Mouse (Mus musculus) CD4-positive helper T cell, adult 2 months (primary cell): ENCODE data around the gene Gng12.
A peak's percentile ranks its signal among the peaks of the same experiment; 100 is the strongest.
"Not testable (repeated sequence)": the region's sequence is repeated elsewhere in the genome, so short reads cannot be mapped to it uniquely, and the experiment has no call there.

Source experiments
- DNase-seq: peaks from one replicate; pipeline ENCODE4 v3.0.0-alpha.2; 2012; ENCODE audit warnings: low read depth, missing footprints, low spot score

Gng12 gene

DNA sequence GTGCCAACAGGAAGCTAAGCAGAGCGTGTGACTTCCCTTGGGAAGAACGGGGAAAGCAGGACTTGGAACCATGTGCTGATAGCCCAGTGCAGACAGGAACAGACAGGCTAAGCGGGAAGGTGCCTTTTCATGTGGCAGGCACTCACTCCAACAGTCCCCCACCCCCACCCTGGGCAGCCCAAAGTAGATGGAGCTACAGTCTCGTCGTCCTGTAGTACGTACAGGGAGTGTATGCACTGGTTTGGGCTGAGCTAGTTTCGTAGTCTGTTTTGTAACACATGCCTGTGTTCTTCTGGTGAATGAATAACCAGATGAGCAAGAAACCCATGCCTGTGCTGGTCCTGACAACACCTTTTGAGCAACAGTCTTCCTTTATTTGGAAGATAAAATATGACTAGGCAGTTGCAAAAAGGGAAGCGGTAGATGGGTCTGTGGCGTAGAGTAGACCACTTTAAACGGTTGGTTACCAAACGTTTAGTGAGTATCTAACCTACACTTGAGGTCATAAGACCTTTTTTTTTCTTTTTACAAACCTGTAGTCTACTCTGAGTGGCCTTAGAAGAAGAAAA, 57.8 kb downstream of the Gng12 start:
- DNase-seq: no peak

DNA sequence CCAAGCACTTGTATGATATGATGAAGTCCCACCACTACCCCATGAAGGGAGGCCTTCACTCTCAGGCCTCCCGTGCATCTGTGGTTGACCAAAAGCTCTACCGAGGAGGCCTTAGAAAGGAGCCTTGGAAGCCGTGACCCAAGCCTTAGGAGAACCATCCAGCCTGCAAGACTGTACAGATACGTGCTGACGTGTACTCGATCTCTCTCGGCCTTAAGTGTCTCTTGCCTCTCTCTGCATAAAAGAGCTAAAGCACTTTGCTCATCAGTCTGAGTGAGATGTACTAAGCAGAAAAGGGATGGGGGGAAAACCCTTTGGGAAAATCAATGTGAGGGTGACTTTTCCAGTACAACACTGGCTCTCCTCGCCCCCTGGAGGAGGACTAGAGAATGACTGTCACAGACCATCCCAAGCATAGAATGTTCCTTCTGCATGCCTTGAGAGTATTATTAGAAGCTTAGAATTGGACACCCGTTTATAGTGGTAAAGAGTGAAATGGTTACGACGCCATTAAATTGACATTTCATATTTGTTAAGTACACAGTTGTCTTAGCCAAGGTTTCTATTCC, 59.0 kb downstream of the Gng12 start:
- peak; percentile 20 for DNase-seq

DNA sequence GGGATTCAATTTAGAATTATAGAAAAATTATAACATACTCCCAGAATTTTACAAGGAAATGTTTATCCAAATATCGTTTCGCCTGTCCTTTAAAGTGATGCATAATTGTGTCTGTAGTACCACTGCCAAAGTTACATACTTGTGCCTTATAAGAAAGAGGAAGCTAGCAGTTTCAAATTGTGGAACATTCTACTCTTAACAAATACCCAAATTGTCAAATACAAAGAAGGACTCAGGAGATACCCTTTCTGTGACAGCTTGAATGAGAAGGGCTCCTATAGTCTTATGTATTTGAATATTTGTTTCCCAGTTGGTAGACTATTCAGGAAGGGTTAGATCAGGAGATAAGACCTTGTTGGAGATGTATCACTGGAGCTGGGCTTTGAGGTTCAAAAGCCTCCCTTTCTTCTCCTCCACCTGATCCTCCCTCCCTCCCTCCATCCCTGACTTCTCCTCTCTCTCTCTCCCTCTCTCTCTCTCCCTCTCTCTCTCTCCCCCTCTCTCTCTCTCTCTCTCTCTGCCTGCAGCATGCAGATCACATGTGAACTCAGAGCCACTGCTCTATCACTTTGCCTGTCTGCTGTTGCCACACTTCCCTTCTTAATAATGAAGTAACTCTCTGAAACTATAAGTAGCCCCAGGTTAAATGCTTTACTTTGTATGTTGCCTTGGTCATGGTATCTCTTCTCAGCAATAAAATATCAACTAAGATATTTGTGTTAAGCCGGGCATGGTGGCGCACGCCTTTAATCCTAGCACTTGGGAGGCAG, 62.5 kb downstream of the Gng12 start:
- no peak for DNase-seq

DNA sequence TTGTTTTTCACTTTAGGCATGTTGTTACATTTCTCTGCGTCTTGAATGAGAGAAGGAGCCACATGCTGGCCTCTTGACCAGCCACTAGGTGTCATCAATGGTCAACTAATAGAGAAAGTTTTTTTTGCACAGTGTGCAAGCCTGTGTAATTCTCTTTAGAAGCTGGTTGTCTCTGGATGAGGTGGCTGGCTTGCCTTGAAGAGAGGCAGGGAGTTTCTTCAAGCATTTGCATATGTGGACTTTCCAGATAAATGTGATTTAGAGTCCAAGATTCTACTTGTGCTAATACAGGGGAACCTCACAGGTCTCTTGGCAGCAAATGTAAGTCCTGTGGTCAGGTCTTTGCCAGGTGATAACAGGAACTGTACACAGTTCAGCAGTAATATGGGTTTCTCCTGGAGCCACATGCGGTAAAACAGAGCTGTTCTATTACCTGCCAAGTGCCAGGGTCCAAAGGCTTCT, 66.4 kb downstream of the Gng12 start:
- DNase-seq: peak; percentile 55

DNA sequence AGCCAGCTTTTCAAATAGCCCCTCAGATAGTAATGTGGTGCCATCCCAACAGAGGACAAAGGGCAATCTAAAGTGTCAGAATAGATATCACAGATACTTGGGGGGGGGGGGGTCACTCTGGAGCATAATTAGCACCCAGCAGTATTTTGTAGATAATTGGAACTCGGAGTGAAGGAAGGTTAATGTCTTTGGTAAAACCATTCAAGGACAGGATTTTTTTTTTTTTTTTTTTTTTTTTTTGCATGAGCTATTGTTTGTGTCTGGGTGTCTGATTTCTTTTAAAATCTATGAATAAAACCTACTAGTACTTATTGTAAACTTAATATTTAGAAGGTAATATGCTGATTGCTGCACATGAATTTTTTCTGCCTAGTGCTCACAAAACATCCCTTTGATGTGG, 66.9 kb downstream of the Gng12 start:
- DNase-seq: no peak

DNA sequence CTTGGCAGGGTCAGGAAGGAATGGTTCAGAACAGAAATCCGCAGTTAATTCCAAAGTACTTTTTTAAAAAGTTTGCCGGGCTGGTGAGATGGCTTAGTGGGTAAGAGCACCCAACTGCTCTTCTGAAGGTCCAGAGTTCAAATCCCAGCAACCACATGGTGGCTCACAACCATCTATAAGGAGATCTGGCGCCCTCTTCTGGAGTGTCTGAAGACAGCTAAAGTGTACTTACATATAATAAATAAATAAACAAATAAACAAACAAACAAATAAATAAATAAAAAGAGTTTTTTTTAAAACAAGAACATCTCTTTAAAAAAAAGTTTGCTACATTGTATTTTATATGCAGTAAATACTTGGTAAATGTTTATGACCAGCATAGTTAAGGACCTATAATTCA, 67.5 kb downstream of the Gng12 start:
- not testable (repeated sequence) for DNase-seq

DNA sequence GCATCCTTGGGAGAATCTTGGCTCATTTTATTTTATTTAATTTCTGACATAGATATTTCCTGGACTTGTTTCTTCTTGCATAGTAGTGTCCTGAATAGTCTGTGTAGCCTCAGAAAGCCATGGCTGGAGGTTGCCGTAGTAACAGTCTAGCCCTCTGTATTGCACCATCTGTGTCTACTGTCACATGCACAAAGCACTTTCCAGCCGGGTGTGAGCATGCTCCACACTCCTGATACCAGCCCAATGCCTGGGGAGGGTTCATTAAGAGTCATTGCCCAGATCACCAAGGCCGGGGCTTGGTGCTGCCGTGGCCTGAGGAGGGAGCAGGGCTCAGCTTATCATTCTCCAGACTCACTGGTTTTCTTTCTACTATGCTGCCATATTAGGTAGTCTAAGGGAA, 68.0 kb downstream of the Gng12 start:
- DNase-seq: no peak

DNA sequence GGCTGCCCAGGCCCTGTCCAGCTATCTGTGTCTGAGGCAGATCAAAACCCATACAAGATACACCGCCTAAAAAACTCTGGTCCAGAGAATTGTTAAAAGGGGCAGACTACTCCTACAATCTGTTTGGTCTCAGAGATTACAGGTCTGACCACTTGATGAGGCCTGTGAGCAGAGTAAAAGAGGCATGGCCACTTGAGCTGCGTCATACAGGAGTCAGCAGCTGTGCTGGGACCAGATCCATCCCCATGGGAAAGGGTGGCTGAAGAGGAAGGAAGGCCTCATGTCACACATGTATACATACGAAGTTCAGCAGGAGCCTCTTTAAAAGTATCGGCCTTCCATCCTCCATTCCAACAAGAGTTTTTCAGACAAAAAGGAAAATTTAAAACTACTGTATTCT, 69.0 kb downstream of the Gng12 start:
- DNase-seq: no peak

DNA sequence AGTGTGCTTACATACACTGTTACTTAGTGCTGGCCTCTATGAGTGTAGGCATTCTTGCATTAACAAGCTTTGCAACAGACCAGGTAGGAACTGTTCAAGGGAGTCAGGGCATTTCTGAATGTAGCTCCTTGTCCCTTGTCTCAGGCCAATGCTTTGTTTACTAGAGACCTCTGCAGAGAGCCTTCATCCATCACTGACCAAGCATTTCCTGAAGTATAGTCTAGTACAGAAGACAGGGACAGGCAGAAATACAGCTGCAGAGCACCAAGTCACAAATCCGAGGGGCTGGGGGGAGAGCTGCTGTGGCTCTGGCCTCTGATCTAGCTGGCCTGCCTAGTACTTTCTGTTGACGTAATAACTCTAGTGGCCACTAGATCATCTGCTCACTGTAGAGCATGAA, 71.6 kb downstream of the Gng12 start:
- DNase-seq: no peak

DNA sequence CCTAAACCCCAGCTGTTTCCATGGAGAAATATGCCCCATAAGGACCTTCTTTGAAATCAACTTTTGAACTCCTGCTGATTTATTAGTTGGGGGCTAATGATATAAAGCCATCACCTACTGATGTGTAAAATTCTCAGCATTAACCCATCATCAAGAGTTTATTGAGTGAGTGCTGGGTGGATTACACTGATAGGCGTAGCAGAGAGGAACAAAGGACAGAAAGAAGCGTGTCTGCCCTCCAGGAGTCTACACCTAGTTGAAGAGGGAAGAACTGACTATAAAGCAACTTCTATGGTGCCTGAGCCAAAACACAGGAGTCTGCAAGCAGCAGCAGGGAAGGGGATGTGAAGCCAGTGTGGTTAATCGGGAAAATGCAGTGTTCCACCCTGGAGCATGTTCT, 73.2 kb downstream of the Gng12 start:
- no peak for DNase-seq

DNA sequence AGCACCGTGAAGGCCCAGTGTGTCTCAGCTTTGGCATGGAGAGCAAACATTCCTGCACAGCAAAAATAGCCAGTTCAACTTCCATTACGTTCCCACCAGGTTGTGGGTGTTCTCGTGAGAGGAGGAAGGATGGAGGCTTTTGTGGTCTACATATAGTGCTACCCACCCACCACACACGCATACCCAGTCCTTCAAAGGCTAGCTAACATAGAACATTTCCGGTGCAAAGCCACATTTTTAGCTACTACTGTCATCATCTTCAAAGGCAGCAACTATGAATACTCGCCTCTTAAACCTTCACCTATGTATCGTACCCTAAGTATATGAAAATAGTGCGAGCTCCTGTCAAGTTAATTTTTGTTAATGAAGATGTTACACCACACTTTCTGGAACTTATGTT, 76.1 kb downstream of the Gng12 start:
- peak; percentile 73 for DNase-seq

DNA sequence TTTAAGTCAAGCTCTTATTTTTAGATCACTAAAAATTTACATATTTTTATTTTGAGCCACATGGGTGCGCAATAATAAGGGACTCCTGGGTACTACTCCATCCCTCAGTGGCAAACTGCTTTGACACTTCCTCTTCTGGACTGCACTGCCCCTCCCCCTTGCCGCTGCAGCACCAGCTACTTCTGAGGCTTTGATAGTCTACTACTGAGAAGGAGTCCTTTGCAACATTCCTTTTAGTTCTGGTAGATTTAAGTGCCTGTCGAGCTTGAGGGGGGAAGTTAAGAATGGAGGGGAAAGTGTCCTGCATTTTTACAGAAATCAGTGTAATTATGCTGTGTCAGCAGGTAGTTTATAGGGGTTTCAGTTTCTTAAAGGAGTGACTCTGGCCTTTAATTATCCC, 77.0 kb downstream of the Gng12 start:
- DNase-seq: peak; percentile 44

DNA sequence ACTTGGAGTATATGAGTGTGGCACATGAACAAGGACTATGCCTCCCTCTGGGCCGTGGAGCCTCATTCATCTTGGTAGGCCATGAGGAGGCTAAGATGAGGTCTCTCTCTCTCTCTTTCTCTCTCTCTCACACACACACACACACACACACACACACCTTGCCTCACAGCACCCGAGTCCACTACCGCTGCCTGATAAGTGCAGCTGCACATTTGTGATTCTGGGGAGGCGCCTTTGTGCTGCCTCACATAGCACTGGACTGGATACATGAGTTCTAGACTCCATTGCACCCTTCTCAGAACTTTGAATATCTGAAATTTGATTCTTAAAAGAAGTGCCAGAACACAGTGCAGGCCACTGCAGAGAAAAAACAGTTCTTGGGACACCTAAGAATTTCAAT, 79.3 kb downstream of the Gng12 start:
- no peak for DNase-seq

DNA sequence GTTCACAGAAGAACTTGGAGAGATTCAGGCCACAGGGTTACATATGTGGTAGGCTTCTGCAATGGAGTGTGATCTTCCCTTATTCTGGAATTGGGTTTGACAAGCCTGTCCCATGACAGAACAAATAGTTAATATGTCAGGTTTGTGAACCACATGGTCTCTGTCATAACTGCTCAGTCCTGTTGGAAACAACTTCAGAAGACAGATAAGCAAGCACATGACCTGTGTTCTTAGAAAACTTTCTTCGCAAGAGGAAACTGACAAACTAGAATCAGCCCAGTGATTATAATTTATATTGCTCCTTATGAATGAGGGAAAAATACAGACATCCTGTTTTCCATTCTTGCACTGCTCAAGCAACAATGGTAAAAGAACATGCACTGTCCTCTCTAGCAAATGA, 83.0 kb downstream of the Gng12 start:
- no peak for DNase-seq

DNA sequence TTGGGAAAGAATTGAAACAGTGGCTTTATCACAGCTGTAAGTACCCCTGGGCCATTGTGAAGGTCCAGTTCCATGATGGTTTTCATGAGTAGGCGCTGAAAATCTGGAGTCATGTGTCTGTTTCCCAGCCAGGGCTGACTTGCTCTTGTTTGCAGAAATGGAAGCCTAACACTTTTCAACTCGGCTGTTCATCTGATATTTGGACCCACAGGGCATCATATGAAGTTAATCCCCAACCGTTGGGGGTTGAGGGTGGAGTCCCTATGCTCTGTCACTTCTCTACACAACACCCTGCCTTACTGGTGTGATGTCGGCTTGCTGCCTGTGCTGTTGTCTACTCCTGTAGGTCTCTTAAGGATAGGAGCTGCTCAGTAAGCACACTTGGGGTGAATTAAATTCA, 83.8 kb downstream of the Gng12 start:
- no peak for DNase-seq

DNA sequence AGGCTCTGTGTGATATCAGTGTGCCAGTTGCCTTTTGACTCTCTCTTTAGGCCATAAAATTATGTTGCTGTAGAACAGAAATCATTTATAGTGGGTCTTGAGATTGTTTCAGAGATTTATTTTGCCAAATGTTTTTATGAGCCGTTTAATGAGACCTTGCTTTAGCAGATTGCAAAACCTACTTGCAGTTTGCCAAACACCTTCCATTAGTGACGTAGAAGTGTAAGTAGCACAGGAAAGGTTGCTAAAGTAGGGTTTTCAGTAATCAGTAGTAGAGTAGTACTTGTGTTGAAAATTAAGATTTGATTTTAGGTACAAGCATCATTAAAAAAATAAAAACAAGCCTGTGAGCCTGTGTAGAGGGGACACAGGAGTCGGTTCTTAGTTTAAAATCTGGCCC, 85.2 kb downstream of the Gng12 start:
- DNase-seq: no peak

DNA sequence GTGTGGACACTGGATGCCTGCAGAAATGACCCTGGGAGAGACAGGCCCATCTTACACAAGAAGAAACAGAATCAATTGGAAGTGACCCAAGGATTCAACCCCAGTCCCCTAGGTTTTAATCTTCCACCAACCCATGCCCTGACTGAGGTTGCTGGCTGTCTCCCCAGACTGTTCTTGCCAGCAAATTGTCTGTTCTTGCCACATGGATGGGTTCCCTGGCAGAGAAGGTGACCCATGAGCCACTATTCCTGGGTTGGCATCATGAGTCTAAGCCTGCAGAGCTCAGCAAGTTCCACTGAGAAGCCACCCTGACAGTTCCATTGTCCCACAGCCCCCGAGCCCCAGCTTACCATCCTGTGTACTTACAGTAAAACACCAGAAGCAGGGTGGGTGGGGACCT, 85.7 kb downstream of the Gng12 start:
- DNase-seq: no peak

DNA sequence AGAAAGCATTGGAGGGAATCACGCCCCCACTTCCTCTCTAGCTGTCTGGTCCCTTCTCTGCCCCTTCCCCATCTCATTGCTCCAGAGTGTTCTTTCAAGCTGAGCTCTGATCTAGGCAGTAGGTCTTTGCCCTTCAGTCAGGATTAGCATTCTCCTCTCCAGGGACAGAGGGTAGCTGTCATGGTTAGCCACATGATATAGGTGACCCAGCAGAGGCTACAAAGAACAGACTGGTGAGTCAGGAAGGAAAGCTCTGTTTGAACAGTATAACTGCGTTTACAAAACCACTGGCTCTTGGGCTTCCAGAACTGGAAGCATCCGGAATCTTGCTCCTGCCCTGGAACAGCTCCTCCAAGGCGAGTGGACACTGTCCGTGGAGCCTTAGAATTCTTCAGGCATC, 87.9 kb downstream of the Gng12 start:
- DNase-seq: no peak

DNA sequence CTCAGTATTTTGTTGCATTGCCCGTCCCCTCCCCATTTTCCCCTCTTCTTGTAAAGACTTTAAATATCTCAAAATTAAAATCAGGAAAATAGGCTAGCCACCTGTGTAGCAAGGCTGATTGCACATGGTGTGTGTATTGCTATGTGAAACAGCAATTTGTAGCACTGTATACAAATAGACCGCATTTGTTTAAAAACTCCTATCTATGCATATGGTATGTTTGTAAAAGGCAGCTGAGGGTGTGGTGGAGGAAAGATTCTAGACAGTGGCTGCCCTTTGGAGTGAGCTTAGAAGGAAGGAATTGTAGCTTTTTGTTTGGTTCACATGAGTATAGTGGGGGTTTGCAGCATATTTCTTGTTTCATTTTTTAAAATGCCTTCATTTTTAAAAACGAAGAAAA, 88.5 kb downstream of the Gng12 start:
- DNase-seq: no peak

DNA sequence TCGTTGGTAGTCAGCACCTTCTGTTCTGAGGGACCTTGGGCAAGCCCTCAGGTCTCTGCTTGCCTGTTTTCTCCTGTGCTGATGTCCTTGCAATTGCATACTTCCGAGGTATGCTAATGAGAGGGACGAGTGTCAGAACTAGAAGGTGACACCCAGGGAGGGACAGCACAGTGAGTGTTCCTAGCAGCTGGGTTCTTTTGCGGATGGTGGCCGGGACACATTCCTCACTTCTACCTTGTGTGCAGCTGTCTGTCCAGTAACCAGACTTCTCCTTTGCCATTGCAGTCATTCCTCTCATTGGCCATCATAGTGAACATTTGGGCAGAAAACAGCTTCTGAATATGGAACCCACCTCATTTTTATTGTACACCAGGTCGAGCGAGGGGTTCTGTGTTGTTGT, 89.3 kb downstream of the Gng12 start:
- DNase-seq: no peak

DNA sequence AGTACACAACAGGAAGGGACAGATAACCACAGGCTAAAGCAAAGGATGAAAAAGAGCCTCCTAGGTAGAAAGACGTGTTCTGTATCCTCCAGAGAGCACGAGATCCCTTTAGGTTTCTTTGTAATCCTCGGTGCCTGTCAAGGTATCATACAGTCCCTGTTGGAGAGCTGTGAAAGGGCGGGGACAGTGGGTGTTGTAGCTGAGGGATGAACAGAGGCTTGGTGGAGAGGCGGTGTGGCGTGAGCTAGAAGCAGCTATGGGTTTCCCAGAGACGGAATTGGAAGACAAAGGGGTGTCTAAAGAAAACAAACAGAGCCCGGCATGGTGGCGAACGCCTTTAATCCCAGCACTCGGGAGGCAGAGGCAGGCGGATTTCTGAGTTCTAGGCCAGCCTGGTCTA, 89.9 kb downstream of the Gng12 start:
- DNase-seq: no peak

DNA sequence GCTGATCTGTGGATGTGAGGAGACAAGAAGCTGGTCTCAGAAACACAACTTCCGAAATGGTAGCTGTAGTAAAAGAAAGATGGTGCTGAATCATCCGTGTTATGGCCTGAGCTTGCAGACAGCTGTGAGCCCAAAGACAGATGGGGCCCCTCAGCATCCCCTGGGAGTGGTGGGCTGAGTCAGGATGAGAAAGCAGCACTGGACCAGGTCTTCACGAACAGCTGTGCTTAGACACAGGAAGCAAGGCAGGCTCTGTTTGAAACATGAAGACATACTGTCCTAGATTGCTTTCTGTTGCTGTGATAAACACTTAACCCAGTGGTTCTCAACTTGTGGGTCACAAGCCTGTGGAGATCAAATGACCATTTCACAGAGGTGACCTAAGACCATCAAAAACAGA, 91.4 kb downstream of the Gng12 start:
- no peak for DNase-seq

DNA sequence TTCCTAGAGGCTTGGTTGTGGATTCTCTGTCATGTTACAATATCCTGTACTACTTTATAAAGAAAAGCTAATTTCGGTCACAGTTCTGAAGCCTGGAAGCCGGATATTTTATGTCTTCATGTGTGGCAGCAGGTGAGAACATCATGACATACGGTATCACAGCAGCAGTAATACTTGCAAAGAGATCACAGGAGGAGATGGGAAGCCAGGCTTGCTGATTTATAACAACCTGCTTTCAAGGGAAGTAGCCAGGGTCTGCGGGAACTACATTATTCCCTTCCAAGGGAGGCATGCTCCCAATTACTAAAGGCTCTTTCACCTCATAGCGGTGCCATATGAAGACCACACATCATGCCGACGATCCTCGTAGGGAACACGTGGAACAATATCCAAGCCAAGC, 92.2 kb downstream of the Gng12 start:
- DNase-seq: no peak
